Mouse (Mus musculus): ENCODE data around the gene Ace.

DNA sequence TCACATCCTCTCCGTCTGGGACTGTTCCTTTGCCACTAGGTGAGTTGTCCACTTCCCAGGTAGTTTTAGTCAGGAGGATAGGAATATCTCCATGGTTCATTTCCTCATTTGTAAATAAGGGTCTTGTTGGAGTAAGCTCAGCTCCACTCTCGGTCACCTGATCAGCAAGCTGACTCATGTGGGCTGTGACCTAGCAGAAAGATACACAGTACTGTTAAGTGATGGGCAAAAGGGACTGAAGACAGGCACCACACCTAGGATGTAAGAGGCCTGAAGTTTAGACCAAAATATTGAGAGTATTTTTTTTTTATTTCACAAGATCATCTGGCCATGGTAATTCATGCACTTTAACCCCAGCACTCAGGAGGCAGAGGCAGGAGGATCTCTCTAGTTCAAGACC is 46.9 kb upstream of the Ace start:
- TF ChIP-seq POLR2A (IDR thresholded peaks at IDR 0.05; ENCODE audit: extremely low read depth, insufficient read depth, low read length), result no peak
- TF ChIP-seq CTCF (IDR thresholded peaks at IDR 0.05; ENCODE audit: extremely low read depth, insufficient read depth, low read length), result no peak

All from cortical plate, adult 2 months (tissue).